ENCODE assay signal across 18 mouse cellular contexts in genomic region chr13:29679479-29680186, GRCm38 (mm10).
DNase-seq lines count a peak whose midpoint lies in the region; ATAC-seq and TF ChIP-seq lines count a peak whose summit lies in the region.
"Had no signal": no experiment of that assay in that cellular context is flagged by ENCODE, and none has a peak within 500 bp of the region (broad histone marks: within the 10 kb centered on the region; RNA-seq: fewer than 3 reads in every experiment).

No protein-coding gene starts in this region.

- 83% methylated on average over 11 of the region's 11 CpGs for WGBS in embryonic facial prominence, embryonic 10.5 days
- WGBS in embryonic facial prominence, embryonic 13.5 days = 68% methylated on average over 11 of the region's 11 CpGs
- WGBS in kidney, postnatal 0 days = 70% methylated on average over 11 of the region's 11 CpGs

- peaks cover 9% of the 10 kb centered on the region for H3K4me1 ChIP-seq in embryonic facial prominence, embryonic 10.5 days
- peaks cover 8% of the 10 kb centered on the region; the same call in 1 of the 2 replicates for H3K4me1 ChIP-seq in embryonic facial prominence, embryonic 13.5 days
- no peaks in the 10 kb centered on the region for H3K4me1 ChIP-seq in kidney, postnatal 0 days (replicated peaks; ENCODE audit: insufficient read depth, low read length)
- H3K4me1 ChIP-seq: forebrain, embryonic 12.5 days; midbrain, embryonic 12.5 days; neural tube, embryonic 12.5 days had no signal

- H3K9ac ChIP-seq in embryonic facial prominence, embryonic 13.5 days = no peak overlapping the region
- H3K9ac ChIP-seq in kidney, postnatal 0 days (ENCODE audit: low read depth, low read length) = no peak overlapping the region
- H3K9ac ChIP-seq: forebrain, embryonic 12.5 days; liver, embryonic 14.5 days; midbrain, embryonic 12.5 days; neural tube, embryonic 12.5 days had no signal

- peak; percentile 69; the same call in 1 of the 2 replicates for ATAC-seq in embryonic facial prominence, embryonic 13.5 days (ENCODE audit: insufficient number of reproducible peaks, insufficient read depth, low FRiP score, low TSS enrichment, low read depth)
- ATAC-seq in kidney, postnatal 0 days (replicated peaks; ENCODE audit: low FRiP score, low read depth) = 0 out of 2 replicates have a peak, but pooled peaks have one; percentile 49
- ATAC-seq: hindbrain, embryonic 16.5 days; lung, postnatal 0 days had no signal

- H3K4me3 ChIP-seq in embryonic facial prominence, embryonic 10.5 days = no peak overlapping the region
- no peak overlapping the region for H3K4me3 ChIP-seq in embryonic facial prominence, embryonic 13.5 days
- H3K4me3 ChIP-seq in kidney, postnatal 0 days (replicated peaks; ENCODE audit: low read depth, low read length) = no peak overlapping the region
- H3K4me3 ChIP-seq in left cerebral cortex, adult 2 months = no peak overlapping the region
- H3K4me3 ChIP-seq: forebrain, embryonic 12.5 days; midbrain, embryonic 12.5 days; neural tube, embryonic 12.5 days had no signal

- H3K27ac ChIP-seq in embryonic facial prominence, embryonic 10.5 days (replicated peaks) = peak overlapping the region; percentile 37; the same call in 1 of the 2 replicates
- no peak overlapping the region; the same call in 1 of the 2 replicates for H3K27ac ChIP-seq in embryonic facial prominence, embryonic 13.5 days
- H3K27ac ChIP-seq in kidney, postnatal 0 days = no peak overlapping the region
- H3K27ac ChIP-seq in left cerebral cortex, adult 2 months = no peak overlapping the region
- H3K27ac ChIP-seq: forebrain, embryonic 12.5 days; liver, embryonic 14.5 days; midbrain, embryonic 12.5 days; neural tube, embryonic 12.5 days had no signal

- no peaks in the 10 kb centered on the region for H3K27me3 ChIP-seq in embryonic facial prominence, embryonic 10.5 days (replicated peaks; ENCODE audit: low read depth, poor library complexity, severe bottlenecking)
- H3K27me3 ChIP-seq in embryonic facial prominence, embryonic 13.5 days = no peaks in the 10 kb centered on the region
- H3K27me3 ChIP-seq in kidney, postnatal 0 days (ENCODE audit: insufficient read depth, low read length) = no peaks in the 10 kb centered on the region
- H3K27me3 ChIP-seq: forebrain, embryonic 12.5 days; midbrain, embryonic 12.5 days; neural tube, embryonic 12.5 days had no signal

- H3K9me3 ChIP-seq in embryonic facial prominence, embryonic 10.5 days = no peaks in the 10 kb centered on the region
- no peaks in the 10 kb centered on the region for H3K9me3 ChIP-seq in embryonic facial prominence, embryonic 13.5 days
- H3K9me3 ChIP-seq in kidney, postnatal 0 days (replicated peaks; ENCODE audit: low read length) = no peaks in the 10 kb centered on the region
- H3K9me3 ChIP-seq: forebrain, embryonic 12.5 days; midbrain, embryonic 12.5 days; neural tube, embryonic 12.5 days had no signal

- TF ChIP-seq CTCF in kidney, postnatal 0 days (IDR thresholded peaks at IDR 0.05; ENCODE audit: low read depth) = no peak
- TF ChIP-seq CTCF in left cerebral cortex, adult 2 months (IDR thresholded peaks at IDR 0.05) = no peak

- H3K4me2 ChIP-seq in embryonic facial prominence, embryonic 13.5 days = no peak overlapping the region
- no peak overlapping the region for H3K4me2 ChIP-seq in kidney, postnatal 0 days (ENCODE audit: low read length)
- H3K4me2 ChIP-seq: forebrain, embryonic 12.5 days; midbrain, embryonic 12.5 days; neural tube, embryonic 12.5 days had no signal

- H3K36me3 ChIP-seq in embryonic facial prominence, embryonic 10.5 days (replicated peaks) = no peaks in the 10 kb centered on the region
- no peaks in the 10 kb centered on the region for H3K36me3 ChIP-seq in embryonic facial prominence, embryonic 13.5 days
- no peaks in the 10 kb centered on the region for H3K36me3 ChIP-seq in kidney, postnatal 0 days (ENCODE audit: insufficient read depth, low read length)
- H3K36me3 ChIP-seq: midbrain, embryonic 12.5 days; neural tube, embryonic 12.5 days had no signal

- peak; percentile 40 for DNase-seq in kidney, adult 9 months
- no peak for DNase-seq in kidney, postnatal 14 days
- DNase-seq in embryonic facial prominence, embryonic 10.5 days (ENCODE audit: low spot score) = no peak
- peak; percentile 47 for DNase-seq in kidney, postnatal 0 days (ENCODE audit: low spot score)
- DNase-seq in urinary bladder, adult 18-20 months (ENCODE audit: low spot score in 2 of 2) = no peak
- DNase-seq in left cerebral cortex, adult 2 months (ENCODE audit: extremely low spot score in 1 of 2, low spot score in 2 of 2) = no peak
- DNase-seq: adrenal gland, adult 8-10 months; cerebellum, adult 9-11 months; heart, postnatal 4 days; left cerebral cortex, postnatal 4 days; right cerebral cortex, postnatal 4 days had no signal

- intact Hi-C loops in left cerebral cortex, adult 2 months (cut with DNase I) = no loop called here

Comparison
In these comparisons a context has a peak if more than half of its experiments do, and no peak if none do; other contexts are left out.
1. DNase-seq: peak in kidney, adult 9 months (single experiment) and kidney, postnatal 0 days (single experiment); none in kidney, postnatal 14 days (single experiment), embryonic facial prominence, embryonic 10.5 days (single experiment), urinary bladder, adult 18-20 months (0 of 2) and left cerebral cortex, adult 2 months (0 of 2).